Mouse (Mus musculus): Measurements from ENCODE around the gene Prkcz.

Prkcz gene

DNA sequence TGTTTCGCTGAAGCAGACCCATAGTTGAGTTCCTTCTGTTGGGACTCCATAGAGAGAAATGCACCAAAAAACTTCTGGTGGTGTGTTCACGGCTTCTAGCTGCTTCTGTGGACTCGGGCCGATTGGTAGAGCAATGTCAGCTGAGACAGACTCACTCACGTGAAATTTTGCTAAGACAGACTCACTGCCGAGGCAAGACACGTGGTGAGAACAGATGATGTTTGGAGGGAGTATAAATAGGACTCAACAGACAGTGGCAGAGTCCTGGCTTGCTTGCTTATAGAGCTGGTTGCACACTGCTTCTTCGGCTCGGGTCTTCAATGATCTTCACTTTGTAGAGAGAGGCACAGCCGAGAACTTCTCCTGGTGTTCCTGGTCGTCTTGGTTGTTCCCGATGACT is 117.9 kb downstream of the Prkcz start:
- no peak for DNase-seq (ENCODE audit: low spot score)

DNA sequence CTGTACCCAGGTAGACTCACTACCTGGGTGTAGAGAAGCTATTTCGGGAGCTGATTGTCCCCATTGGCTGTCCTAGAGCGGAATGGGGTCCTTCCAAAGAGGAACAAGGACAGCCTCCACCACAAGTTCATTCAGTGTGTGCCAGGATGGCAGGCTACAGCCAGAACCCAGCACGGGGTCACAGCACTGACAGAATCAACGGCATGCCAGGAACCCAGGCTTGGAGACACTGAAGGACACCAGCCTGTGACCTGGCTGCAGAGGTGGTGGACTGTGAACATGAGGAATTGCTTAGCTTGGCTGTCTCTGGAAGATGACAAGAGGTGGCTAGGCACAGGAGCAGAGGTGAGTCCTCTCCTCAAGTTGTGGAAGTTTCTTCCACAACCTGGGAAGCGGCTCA is 118.9 kb downstream of the Prkcz start:
- DNase-seq (ENCODE audit: low spot score): no peak

DNA sequence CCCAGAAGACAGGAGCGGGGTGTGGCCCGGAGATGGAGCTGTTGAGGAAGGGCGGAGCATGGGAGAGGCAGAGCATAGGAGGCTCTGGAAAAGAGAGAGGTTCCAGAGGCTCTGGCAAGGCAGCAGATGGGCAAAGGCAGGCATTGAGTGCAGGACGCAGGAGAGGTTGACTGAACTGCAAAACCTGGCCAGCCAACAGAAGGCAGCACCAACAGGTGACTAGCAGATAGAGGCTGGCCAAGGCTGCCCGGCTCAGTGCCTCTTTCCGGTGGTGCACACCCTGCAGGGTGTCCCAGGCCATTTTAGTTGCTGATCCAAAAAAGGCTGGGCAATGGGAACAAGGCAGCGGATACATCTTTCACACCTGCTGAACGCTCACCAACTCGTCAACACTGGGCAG is 119.4 kb downstream of the Prkcz start:
- no peak for DNase-seq (ENCODE audit: low spot score)

DNA sequence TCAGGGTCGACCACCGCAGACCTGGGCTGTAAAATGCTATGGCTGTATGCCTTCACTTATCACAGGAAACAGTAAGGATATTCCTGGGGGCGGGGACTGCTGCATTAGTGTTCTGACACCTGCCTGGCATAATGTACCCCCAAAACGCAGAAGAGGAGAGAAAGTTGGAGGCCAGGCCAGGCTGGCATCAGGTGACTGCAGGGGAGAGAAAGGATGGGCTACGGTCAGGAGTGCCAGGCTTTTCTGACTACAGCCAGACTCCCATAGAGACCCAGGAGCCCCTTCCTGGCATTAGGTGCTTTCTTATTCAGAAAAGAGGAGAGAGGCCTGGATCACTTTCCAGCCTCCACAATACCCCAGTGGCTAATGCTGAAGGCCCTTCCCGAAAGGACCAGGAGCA is 121.7 kb downstream of the Prkcz start:
- no peak for DNase-seq (ENCODE audit: low spot score)

DNA sequence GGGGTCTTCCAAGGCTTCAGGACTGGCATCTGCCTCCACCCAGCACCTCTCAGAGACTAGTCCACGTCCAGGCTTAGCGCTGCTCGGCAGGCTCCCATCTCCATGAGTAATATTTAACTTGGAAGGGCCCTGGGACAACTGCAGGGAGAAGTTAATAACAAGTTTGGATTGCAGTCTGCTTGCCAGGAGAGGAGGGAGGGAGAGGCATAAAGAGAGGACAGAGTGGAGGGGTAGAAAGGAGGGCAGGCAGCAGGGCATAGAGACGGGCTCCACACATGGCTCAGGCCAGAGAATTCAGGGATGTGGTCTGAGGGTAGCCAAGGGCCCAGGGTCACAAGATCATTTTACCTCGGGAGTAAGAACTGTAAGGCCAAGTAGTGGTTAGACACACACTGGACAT is 122.9 kb downstream of the Prkcz start:
- no peak for DNase-seq (ENCODE audit: low spot score)

DNA sequence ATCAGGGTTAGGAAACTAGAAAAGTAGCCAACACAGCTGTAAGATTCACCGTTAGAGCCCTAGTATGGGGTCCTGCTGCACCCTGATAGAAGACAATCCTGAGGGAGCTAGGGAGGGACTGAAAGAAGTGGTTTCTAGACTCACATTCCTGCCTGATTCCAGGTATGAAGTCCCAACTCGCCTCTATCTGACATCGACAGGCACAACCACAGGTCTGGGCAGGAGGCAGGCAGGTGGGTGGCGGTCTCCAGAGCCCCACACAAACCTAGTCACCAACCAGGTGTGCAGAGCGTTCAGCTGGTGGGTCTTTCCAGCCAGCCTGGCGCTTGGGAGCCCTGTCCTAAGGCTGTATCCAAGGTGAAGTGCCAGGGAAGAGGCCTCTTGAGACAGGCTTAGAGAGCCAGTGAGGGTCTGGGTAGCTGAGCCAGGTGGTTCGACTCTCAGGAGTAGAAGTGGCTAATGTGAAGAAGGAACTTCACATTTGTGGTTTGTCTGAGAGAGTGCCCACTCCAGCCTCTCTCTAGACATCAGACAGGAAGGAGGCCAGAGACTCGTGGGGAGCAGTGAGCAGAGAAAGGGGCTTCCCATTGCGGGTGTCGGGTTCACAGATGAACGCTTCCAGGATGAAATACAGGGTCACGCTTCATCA is 124.3 kb downstream of the Prkcz start:
- DNase-seq (ENCODE audit: low spot score): no peak

DNA sequence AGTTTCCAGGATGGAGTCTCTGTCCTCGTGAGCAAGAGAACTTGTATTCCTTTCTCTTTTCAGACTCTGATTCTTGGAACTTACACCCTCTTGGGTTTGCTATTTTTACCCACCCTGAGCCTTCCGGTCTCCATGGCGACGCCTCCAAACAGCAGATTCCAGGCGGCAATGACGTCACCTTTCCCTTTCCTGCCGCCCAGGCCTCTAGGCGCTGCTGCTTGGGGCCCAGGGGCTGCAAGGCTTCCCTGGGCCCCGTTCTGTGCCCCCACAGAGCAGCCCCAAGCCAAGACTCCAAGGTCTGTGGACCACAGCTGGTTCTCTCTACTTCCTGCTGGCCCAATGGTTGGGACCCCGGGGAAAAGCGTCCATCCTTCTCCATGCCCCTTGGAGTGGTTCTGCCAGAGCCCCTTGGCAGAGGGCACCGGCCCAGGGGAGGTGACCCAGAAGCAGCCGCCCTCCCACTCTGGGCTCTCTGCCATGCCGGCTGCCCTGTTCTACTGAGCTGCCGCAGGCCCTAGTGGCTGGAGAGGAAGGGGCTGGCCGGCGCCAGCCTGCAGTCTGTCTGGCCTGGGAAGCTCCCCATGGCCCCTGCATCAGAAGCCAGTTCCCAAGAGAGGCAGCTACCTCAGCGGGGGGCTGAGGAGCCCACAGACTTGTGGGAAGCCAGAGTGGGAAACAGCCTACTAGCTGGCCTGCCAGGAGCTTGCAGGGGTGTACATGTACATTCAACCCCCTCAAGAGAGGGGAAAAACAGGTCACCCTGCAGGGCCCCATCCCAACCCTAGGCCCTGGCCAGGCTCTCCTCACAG is 125.6 kb downstream of the Prkcz start:
- DNase-seq (ENCODE audit: low spot score): no peak

DNA sequence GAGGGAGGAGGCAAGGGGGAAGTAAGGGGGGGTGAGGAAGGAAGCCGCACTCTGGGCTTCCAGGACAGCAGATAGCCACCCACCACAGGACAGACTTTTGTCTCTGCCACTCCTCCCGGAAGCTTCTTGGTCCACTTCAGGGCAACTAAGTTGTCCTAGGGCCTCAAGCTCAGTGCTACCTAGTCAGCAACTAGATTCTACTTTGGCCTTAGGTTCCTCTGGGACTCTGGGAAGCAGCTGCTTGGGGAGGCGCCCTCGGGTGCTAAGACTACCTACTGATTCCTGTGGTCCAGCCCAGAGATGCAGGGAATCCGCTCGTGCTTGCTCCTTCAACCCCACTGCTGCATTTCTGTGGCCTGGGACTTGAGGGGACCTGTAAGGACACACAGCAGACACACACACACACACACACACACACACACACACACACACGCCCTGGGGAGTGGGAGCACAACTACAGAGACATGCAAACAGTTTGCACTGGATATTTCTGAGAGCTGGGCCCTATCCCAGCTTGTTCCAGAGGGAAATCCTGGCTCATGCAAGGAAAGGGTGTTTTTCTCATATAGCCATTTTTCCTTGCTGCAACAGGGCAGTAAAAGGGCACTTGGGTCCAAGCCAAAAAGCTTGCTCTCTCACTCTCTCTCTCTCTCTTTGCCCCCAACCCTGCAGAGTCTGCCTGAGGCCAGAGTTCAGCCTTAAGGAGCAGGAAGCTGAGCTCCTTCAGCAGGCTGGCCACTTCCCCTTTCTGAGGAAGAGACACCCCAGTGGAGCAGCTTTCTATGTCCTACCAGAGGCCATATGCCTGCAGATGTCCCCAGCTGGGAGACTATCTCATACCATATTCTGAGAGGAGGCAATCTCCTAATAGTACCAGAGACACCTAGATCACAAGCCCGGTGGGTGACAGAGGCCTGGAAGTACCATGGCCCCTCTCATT is 126.5 kb downstream of the Prkcz start:
- no peak for DNase-seq (ENCODE audit: low spot score)

DNA sequence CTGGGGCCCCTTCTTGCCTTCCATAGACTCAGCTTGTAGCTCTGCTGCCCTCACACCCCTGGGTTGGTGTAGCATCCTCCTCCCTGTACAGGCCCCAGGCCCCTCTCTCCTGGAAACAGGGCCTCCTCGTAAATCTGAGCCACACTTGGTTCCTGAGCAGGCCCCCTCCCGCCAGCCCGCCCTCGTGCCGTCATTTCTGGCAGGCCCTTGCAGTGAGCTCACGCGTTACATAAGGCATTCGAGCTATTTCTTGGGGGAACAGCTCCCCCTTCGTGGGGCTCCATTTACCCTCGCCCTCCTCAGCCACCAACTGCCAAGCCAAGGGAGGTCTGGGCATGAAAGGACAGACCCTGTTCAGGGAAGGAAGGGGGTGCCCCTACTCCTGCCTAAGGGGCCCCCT is 127.3 kb downstream of the Prkcz start:
- no peak for DNase-seq (ENCODE audit: low spot score)

DNA sequence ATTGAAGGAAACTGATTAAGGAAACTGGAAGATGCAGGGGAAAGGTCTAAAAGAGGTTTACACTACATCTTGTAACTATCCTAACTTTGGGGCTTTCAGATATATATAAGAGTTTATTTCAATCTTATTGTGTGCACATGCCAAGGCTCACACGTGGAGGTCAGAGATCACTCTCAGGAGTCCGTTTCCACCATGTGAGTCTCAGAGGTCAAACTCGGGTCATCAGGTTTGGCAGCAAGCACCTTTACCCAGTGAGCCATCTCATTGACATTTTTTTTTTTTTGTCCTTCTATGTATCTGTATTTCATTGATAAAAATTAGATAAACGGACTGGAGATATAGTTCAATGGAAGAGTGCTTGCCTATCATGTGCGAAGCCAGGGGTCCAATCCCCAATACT is 132.7 kb downstream of the Prkcz start:
- DNase-seq (ENCODE audit: low spot score): no peak

DNA sequence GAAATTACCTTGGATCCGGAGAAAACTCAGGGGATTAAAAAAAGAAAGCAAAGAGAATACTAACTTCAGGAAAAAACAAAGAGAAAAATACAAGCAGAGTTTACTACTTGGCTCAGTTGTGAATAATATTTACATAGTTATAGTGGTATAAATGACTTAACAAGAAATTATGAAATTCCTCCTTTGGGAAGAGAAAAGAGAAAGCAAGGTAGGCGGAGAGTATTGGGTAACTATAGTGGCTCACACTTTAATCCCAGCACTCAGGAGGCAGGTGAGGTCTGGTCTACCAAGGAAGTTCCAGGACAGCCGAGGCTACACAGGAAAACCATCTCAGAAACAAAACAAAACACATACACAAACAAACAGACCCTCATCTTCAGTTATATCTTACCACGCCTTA is 133.2 kb downstream of the Prkcz start:
- no peak for DNase-seq (ENCODE audit: low spot score)

DNA sequence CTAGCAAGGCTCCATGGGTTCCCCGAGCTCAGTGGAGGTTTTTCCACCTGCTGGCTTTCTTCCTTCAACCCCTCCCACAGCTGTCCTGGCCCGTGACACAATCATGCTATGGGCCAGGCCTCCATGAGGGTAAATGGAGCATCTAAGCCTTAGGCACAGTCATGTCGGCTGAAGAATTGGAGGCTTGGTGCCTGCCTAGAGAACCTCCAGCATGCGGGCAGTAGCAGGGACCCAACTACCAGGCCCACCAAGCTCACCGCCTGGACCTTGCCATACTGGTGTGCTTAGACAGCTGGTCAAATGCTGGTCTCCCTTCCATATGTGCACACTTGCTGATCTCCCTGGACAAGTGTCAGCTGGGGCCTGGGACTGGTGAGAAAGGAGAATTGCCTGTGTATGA is 135.2 kb downstream of the Prkcz start:
- DNase-seq (ENCODE audit: low spot score): no peak

DNA sequence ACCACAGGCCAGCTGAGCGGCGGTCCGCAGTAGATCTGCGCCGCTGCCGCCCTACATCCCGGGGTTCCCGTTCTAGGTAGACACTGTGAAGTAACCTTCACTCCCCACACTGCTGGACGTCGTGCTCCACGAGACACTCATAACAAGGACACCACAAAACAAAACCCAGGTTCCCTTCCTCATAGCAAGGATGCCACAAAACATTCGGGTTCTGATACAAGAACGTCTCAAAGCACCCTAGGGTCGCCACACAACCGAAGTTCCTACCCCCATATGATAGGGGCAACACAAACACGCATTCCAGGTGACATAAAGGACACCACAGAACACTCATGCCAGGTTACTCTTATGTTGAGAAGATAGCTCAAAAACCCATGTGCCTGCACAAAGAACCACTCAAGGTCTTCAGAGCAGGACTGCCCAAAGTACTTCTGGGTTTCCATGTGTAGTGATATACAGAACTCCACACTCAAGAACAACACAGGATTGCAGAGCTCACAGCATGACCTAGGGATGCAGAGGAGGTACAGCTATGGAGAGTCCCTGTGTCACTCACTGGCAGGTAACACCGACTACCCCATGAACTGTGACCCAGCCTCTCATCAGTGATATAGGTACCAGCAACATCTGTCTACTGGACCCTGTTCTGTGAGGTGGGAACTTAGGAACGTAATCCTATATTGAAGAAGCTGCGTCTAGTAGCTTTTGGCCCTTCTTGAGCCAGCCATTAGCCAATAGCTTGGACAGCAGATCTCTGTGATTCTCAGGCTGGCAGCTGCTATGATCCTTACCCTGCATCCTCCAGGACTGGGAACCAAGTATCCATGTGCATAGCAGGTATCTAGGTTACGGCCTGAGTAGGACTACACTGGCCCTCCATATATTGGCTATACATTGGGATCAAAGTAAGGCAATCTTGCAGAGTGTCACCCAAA is 137.3 kb downstream of the Prkcz start:
- no peak for DNase-seq (ENCODE audit: low spot score)

DNA sequence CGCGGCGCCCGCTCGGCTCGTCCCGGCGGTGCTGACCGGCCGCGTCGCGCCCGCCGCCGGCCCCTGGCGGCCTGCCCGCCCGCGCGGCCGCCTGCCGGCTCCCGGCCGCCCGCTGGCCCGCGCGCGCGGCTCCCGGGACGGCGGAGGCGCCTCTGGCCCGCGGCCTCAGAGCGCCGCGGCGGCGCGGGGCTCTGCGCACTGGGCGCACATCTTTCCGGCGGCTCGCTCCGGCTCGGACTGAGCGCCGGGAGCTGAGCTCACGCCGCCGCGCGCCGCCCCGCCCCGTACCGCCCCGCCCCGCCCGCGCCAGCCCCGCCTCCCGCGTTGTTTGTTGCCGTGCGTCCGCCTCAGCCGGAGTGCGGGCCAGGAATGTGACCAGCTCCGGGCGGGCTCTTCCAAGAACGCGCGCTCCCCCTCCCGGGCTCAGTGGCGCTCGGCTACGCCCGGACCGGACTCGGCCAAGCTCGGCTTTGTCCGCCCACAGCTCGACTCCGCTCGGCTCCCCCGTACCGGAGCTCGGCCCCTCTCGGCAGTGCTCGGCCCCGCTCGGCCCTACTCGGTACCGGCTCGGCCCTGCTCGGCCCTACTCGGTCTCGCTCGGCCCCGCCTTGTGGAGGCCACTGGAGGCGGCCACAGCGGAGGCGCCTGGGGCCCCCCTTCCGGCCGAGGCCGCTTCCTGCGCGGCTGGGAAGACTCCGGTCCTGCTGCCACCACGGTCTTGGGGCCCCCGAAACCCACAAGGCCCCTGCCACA is 138.1 kb downstream of the Prkcz start:
- peak; percentile 92 for DNase-seq (ENCODE audit: low spot score)

DNA sequence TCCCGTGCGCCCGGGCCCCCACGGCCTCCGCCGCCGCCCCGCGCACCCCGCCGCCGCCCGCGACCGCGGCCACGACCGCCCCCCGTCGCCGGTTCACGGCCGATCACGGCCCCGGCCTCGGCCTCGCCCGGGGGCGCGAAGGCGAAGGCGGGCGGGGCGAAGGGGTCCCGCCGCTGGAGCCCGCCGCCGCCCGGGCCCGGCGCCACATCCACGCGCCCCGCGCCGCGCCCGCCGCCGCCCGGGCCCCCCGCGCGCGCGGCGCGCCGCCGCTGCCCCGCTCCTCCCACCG is 138.7 kb downstream of the Prkcz start, which contains the start of gene Ski:
Ski (minus strand) TSS at position 41 of the 289 bp plus-strand sequence.
- DNase-seq (ENCODE audit: low spot score): no peak

DNA sequence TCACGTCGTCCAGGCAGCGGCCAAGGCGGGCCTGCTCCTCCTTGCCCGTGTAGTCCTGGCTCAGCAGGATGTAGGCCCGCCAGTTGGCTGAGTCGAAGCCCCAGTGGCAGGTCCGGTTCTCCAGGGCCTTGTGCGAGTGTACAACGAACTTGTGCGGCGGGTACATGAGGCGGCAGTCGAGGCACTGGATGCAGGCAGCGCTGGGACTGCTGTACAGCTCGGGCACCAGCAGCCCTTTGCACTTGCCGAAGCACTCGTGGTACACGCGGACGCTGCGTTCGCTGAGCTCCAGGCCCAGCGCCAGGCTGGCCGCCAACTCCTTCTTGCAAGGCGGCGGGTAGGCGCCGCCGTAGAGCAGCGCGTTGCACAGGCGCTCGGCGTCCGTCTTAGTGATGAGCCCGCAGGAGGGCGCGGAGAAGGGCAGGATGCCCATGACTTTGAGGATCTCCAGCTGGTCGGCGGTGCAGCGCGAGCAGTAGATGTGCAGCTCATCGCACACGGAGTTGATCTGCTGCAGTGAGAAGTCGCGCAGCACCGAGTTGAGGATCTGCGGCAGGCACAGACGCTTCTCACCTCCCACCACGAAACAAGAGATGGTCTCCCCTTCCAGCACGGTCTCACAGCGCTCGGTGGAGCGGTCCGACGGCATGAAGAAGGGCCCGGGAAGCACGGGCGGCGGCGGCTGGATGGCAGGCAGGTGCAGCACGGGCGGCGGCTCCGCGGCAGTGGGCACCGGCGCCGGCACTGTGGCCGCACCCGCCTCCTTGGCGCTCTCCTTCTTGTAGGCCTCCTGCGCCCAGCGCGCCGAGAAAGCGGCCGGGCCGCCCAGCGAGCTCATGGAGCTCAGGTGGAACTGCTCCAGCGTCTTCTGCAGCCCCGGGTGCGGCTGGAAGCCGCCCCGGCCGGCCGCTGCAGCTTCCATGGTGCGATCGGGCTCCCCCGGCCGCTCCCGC is 139.3 kb downstream of the Prkcz start:
- peak; percentile 24 for DNase-seq (ENCODE audit: low spot score)

DNA sequence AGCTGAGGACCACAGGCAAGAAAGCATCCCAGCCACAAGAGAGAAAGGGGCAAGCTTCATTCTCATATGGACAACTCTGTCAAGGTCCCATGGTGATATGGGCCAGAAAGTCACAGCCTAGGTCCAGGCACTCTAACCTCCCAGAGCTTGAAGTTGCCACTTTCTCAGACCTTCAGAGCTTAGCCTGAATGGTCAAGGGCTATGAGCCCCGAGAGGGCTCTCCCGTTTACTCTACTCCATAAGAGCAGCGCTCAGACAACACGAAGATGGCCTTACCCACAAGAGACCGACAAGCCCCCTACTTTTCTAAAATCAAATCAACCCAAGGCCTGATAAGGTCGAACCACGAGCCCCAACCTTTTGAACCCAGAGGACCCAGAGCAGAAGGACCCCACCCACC is 140.1 kb downstream of the Prkcz start:
- no peak for DNase-seq (ENCODE audit: low spot score)

DNA sequence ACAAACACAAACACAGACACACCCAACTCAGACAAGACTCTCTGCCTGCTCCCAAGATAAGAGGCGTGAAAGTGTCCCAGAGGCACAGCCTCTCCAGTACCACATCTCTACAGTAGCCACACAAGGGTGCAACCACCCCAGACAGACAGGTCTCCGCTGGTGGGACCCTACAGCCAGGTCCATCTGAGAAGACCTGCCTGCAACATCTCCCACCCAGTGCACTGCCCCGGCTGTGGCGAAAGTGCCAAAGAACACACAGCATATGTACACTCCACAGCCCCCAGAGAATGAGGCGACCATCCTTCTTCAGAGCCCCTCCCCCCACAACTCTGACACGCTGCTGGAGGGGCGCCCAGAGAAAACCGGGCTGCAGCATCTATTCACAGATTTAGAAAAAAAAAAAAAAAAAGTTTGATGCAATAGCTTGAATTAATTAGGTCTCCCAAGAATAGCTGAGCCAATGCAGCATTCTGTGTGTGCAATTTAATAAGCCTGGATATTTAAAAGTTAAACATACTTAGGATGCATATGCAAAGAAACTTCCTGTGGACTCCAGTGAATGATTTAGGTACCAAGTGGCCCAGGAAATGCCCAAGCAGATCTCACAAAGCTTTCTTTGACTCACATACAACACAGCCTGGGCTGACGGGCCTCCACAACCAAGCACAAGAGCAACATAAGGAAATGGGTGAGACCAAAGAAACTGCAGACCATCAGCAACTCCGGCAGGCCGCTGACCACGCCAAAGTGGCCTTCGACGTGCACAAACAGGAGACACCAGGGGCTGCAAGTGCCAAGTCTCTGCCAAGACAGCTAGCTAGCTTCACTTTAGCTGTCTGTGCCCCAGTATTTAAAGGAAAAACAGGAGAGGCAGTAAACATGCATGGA is 140.7 kb downstream of the Prkcz start:
- no peak for DNase-seq (ENCODE audit: low spot score)

All from spleen, adult 12 weeks (tissue).